Mouse (Mus musculus): ENCODE results near the gene Plcb4. TPM values are rescaled to one million over a fixed set of nuclear protein-coding genes. Genes with fewer than 3 reads are reported as not detected.
"Not testable (repeated sequence)": the region's sequence is repeated elsewhere in the genome, so short reads cannot be mapped to it uniquely, and the experiment has no call there.

The Plcb4 gene
- polyA plus RNA-seq, 1 experiment from 2014 or later: 0.62 TPM

DNA sequence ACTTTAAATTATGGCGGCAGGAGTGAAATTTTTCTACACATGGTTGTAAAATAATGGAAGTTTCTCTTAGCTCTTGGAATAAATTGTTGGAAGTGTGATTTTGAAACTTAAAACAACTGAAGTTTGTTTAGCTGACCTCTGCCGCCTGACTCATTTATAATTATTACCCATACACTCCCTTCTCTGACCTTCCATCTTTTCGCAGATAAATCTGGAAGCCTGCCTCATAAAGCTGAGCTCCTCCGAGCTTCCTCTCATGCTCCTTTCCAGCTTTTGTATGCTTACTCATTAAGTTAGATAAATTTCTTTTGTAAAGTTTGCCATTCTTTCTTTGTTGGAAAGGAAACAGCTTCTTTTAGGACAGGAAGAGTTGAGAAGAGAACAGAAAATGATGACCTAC is 27.9 kb downstream of the Plcb4 start:
- no peak overlapping the region for H3K27ac ChIP-seq
- H3K36me3 ChIP-seq (ENCODE audit: inconsistent target): no peaks in the 10 kb centered on the region
- no peaks in the 10 kb centered on the region for H3K79me2 ChIP-seq (ENCODE audit: inconsistent target)
- no peak overlapping the region for H3K4me3 ChIP-seq (ENCODE audit: inconsistent target)
- WGBS (ENCODE audit: missing documents): 100% methylated on average over 4 of the region's 4 CpGs

GRCm38 (mm10) chr2:135687585-135687984 is 28.8 kb downstream of the Plcb4 start:
- no peak overlapping the region for H3K4me3 ChIP-seq (ENCODE audit: inconsistent target)
- H3K27ac ChIP-seq: no peak overlapping the region
- WGBS (ENCODE audit: missing documents): 97% methylated on average over 5 of the region's 5 CpGs
- H3K79me2 ChIP-seq (ENCODE audit: inconsistent target): no peaks in the 10 kb centered on the region
- H3K36me3 ChIP-seq (ENCODE audit: inconsistent target): no peaks in the 10 kb centered on the region

- no peaks in the 10 kb centered on the region for H3K36me3 ChIP-seq (ENCODE audit: inconsistent target)
- 35% methylated on average over 12 of the region's 12 CpGs for WGBS (ENCODE audit: missing documents)
- H3K4me3 ChIP-seq (ENCODE audit: inconsistent target): no peak overlapping the region
- H3K27ac ChIP-seq: no peak overlapping the region
- no peaks in the 10 kb centered on the region for H3K79me2 ChIP-seq (ENCODE audit: inconsistent target)
Measured at GRCm38 (mm10) chr2:135692568-135693488, 34.0 kb downstream of the Plcb4 start.

- H3K27ac ChIP-seq: no peak overlapping the region
- no peaks in the 10 kb centered on the region for H3K79me2 ChIP-seq (ENCODE audit: inconsistent target)
- WGBS (ENCODE audit: missing documents): 86% methylated on average over 7 of the region's 7 CpGs
- H3K4me3 ChIP-seq (ENCODE audit: inconsistent target): no peak overlapping the region
- H3K36me3 ChIP-seq (ENCODE audit: inconsistent target): no peaks in the 10 kb centered on the region
Measured at GRCm38 (mm10) chr2:135700686-135701413, 42.0 kb downstream of the Plcb4 start.

DNA sequence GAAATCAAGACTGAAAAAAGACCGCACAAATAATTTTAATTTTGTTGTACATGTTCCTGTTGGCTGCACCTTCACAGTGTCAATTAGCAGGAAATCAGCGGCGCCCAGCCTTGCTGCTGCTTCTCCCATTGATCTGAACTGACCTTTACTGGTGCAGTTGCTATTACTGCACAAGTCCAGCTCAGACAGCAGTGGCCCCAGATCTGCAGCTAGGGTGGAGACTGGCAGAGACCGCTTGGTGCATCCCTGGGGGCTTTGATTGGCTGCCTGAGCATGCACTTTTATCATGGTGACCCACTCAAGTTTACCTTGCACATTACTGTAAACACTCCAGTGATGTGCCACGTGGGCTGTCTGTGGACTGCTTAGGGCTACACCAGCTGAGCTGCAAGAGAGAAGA is 45.9 kb downstream of the Plcb4 start:
- no peak overlapping the region for H3K4me3 ChIP-seq (ENCODE audit: inconsistent target)
- no peaks in the 10 kb centered on the region for H3K36me3 ChIP-seq (ENCODE audit: inconsistent target)
- 93% methylated on average over 5 of the region's 5 CpGs for WGBS (ENCODE audit: missing documents)
- H3K79me2 ChIP-seq (ENCODE audit: inconsistent target): no peaks in the 10 kb centered on the region
- no peak overlapping the region for H3K27ac ChIP-seq

GRCm38 (mm10) chr2:135707305-135707704 is 48.5 kb downstream of the Plcb4 start:
- no peaks in the 10 kb centered on the region for H3K36me3 ChIP-seq (ENCODE audit: inconsistent target)
- no peaks in the 10 kb centered on the region for H3K79me2 ChIP-seq (ENCODE audit: inconsistent target)
- no peak overlapping the region for H3K27ac ChIP-seq
- no peak overlapping the region for H3K4me3 ChIP-seq (ENCODE audit: inconsistent target)
- WGBS (ENCODE audit: missing documents): 100% methylated on average over 2 of the region's 2 CpGs

- 87% methylated on average over 3 of the region's 3 CpGs for WGBS (ENCODE audit: missing documents)
- Histone ChIP-seq H3K4me3 (ENCODE audit: inconsistent target) (no peak overlapping the region), H3K36me3 (ENCODE audit: inconsistent target) (no peaks in the 10 kb centered on the region), H3K79me2 (ENCODE audit: inconsistent target) (no peaks in the 10 kb centered on the region), H3K27ac (no peak overlapping the region)
Measured at GRCm38 (mm10) chr2:135708386-135708785, 49.6 kb downstream of the Plcb4 start.

DNA sequence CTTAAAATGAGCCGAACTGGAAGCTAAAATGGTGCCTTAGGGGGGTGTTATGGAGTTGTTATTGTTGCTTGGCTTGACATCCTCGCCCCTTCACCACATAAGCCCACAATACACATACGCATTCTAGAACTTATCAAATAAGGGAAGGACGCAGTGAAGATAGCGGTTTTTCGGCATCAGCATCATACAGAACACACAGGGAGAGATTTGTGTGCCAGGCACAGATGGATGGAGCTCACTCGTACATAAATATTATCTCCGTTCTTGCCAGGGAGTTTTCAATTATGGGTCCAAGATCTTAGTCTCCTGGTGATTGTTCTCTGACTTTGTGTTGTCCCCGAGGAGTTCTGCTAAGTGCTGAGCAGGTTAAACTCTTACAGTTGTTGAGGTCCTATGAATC is 50.0 kb downstream of the Plcb4 start:
- Histone ChIP-seq H3K4me3 (ENCODE audit: inconsistent target) (no peak overlapping the region), H3K79me2 (ENCODE audit: inconsistent target) (no peaks in the 10 kb centered on the region), H3K36me3 (ENCODE audit: inconsistent target) (no peaks in the 10 kb centered on the region), H3K27ac (no peak overlapping the region)
- WGBS (ENCODE audit: missing documents): 96% methylated on average over 9 of the region's 9 CpGs

DNA sequence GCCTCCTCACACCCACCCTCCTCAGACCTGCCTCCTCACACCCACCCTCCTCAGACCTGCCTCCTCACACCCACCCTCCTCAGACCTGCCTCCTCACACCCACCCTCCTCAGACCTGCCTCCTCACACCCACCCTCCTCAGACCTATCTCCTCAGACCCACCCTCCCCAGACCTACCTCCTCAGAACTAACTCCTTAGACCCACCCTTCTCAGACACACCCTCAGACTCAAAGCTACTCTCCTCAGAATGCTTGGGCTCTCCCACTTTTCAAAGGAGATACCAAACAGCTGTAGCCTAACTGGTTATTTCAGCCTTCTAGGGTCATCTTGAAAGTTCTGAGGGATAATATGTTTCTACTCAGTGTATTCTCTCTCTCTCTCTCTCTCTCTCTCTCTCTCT is 50.9 kb downstream of the Plcb4 start:
- H3K79me2 ChIP-seq (ENCODE audit: inconsistent target); H3K36me3 ChIP-seq (ENCODE audit: inconsistent target); H3K27ac ChIP-seq; H3K4me3 ChIP-seq (ENCODE audit: inconsistent target): not testable (repeated sequence)

GRCm38 (mm10) chr2:135711049-135711924 is 52.5 kb downstream of the Plcb4 start:
- 75% methylated on average over 8 of the region's 8 CpGs for WGBS (ENCODE audit: missing documents)
- H3K79me2 ChIP-seq (ENCODE audit: inconsistent target): no peaks in the 10 kb centered on the region
- no peak overlapping the region for H3K4me3 ChIP-seq (ENCODE audit: inconsistent target)
- H3K36me3 ChIP-seq (ENCODE audit: inconsistent target): no peaks in the 10 kb centered on the region
- no peak overlapping the region for H3K27ac ChIP-seq

GRCm38 (mm10) chr2:135711925-135712288 is 53.1 kb downstream of the Plcb4 start:
- Histone ChIP-seq H3K79me2 (ENCODE audit: inconsistent target) (no peaks in the 10 kb centered on the region), H3K36me3 (ENCODE audit: inconsistent target) (no peaks in the 10 kb centered on the region), H3K27ac (no peak overlapping the region), H3K4me3 (ENCODE audit: inconsistent target) (no peak overlapping the region)
- 21% methylated on average over 8 of the region's 8 CpGs for WGBS (ENCODE audit: missing documents)

- Histone ChIP-seq H3K79me2 (ENCODE audit: inconsistent target) (no peaks in the 10 kb centered on the region), H3K27ac (no peak overlapping the region), H3K4me3 (ENCODE audit: inconsistent target) (no peak overlapping the region), H3K36me3 (ENCODE audit: inconsistent target) (no peaks in the 10 kb centered on the region)
- 26% methylated on average over 5 of the region's 5 CpGs for WGBS (ENCODE audit: missing documents)
Measured at GRCm38 (mm10) chr2:135712331-135712730, 53.5 kb downstream of the Plcb4 start.

DNA sequence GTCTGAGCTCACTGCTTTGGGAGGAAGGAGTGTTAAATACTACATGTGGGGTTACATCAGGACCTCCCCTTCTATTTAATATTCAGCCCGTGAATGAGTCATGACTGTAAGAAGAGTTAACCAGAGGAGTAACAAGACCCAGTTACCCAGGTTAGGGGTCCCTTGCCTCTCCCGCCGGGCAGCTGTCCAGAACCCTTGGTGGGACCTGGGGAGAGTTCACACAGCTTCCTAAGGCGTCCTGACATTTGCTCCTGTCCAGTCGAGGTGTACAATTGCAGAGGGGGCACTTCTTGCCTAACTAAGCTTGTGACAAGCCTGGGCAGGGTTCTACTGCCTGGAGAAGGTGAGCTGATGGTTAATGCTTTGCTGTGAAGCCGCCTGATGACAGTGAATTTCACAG is 54.1 kb downstream of the Plcb4 start:
- H3K27ac ChIP-seq: no peak overlapping the region
- H3K4me3 ChIP-seq (ENCODE audit: inconsistent target): no peak overlapping the region
- no peaks in the 10 kb centered on the region for H3K79me2 ChIP-seq (ENCODE audit: inconsistent target)
- H3K36me3 ChIP-seq (ENCODE audit: inconsistent target): no peaks in the 10 kb centered on the region
- WGBS (ENCODE audit: missing documents): 87% methylated on average over 6 of the region's 6 CpGs

- Histone ChIP-seq H3K36me3 (ENCODE audit: inconsistent target) (no peaks in the 10 kb centered on the region), H3K79me2 (ENCODE audit: inconsistent target) (no peaks in the 10 kb centered on the region), H3K4me3 (ENCODE audit: inconsistent target) (no peak overlapping the region), H3K27ac (no peak overlapping the region)
- 88% methylated on average over 4 of the region's 4 CpGs for WGBS (ENCODE audit: missing documents)
Measured at GRCm38 (mm10) chr2:135716180-135716579, 57.4 kb downstream of the Plcb4 start.

Data from macrophage (primary cell).